Mouse (Mus musculus): ENCODE data around the gene Sppl2c. TPM values are rescaled to one million over a fixed set of nuclear protein-coding genes. Genes with fewer than 3 reads are reported as not detected.

Sppl2c gene
- polyA plus RNA-seq, 1 experiment from 2014 or later: not detected

DNA sequence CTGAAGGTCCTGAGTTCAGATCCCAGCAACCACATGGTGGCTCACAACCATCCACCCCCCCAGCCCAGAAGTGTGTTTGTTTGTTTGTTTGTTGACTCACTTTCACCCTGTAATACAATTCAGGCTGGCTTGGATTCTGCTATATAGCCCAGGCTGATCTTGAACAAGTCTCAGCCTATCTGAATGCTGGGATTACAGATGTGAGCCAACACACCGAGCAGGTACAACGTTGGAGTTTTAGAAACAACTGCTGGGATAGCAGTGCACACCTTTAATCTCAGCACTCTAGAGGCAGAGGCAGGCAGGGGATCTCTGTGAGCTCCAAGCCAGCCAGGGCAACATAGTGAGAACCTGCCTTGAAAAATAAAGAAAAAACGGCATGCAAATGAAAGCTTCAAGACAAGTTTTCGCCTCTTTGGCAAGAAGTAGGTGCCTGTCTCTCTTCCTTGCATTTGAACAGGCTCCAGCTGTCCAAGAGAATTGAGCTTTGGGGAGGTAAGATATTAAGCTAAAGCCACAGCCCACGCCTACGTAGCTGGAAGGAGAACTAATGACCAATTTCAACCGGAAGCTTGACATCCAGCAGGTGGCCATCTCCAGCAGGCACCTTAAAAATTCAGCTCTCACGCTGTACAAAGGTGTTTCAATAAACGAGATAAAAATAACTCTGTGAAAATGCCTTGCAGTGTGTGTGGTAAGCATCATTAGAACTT, 44.1 kb downstream of the Sppl2c start:
- Histone ChIP-seq H3K36me3 (ENCODE audit: control insufficient read depth, insufficient read depth, low read length) (no peaks in the 10 kb centered on the region), H3K9me3 (ENCODE audit: control insufficient read depth, low read length) (no peaks in the 10 kb centered on the region), H3K9ac (ENCODE audit: low read length) (no peak overlapping the region), H3K27me3 (ENCODE audit: control insufficient read depth, insufficient read depth, low read length) (peaks cover 37% of the 10 kb centered on the region), H3K4me2 (ENCODE audit: low read depth, severe bottlenecking) (peak overlapping the region; percentile 78), H3K4me1 (ENCODE audit: control insufficient read depth, insufficient read depth, low read length) (peaks cover 8% of the 10 kb centered on the region), H3K4me3 (ENCODE audit: low read depth, low read length) (no peak overlapping the region), H3K27ac (replicated peaks; ENCODE audit: low read depth, low read length) (no peak overlapping the region)
- ATAC-seq (ENCODE audit: insufficient number of reproducible peaks, low FRiP score, low TSS enrichment, low read depth) (no peak), DNase-seq (ENCODE audit: low spot score) (peak; percentile 39)
- 12% methylated on average over 9 of the region's 9 CpGs for WGBS

DNA sequence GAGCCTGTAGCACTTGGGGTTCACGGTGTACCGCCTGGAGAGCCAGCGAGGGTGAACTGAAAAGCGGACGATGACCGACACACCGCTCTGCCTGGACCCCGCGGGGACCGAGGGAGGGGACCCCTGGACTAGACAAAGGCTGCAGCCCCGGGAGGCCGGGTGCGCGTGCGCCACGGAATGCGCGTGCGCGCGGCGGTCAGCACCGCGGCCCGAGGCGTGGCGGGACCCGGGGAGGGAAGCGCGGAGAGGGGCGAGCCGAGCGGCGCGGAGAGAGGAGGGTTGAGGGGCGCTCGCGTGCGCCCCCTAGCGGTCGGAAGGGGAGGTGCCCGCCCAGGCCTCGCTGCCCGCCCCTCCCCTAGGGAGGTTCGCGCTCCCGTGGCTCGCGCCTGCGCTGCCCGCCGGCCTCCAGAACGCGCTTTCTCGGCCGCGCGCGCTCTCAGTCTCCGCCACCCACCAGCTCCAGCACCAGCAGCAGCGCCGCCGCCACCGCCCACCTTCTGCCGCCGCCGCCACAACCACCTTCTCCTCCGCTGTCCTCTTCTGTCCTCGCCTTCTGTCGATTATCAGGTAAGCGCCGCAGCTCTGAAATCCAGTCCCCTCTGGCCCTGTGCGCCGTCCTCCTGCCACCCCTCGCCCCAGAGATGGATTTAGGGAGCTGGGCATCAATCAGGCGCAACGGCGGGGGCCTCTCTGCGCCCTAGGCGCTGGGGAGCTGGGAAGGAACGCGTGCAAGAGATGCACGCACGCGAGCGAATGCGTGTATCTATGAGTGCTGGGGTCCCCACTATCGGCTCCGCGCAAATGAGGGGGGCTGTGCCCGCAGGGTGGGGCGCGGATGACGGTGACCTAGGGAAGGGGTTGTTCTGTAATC, 45.1 kb downstream of the Sppl2c start, which contains the start of gene Mapt:
Mapt (plus strand) TSS at position 350 of the 871 bp plus-strand sequence.
- DNase-seq (ENCODE audit: low spot score) (peak; percentile 91), ATAC-seq (ENCODE audit: insufficient number of reproducible peaks, low FRiP score, low TSS enrichment, low read depth) (peak; percentile 91)
- Histone ChIP-seq H3K4me2 (ENCODE audit: low read depth, severe bottlenecking) (peak within 1 kb of the TSS; percentile 78), H3K9me3 (ENCODE audit: control insufficient read depth, low read length) (no peaks in the 10 kb centered on the region), H3K36me3 (ENCODE audit: control insufficient read depth, insufficient read depth, low read length) (no peaks in the 10 kb centered on the region), H3K9ac (ENCODE audit: low read length) (peak within 1 kb of the TSS; percentile 63), H3K27ac (replicated peaks; ENCODE audit: low read depth, low read length) (no peak within 1 kb of the TSS; the same call in 1 of the 2 replicates), H3K27me3 (ENCODE audit: control insufficient read depth, insufficient read depth, low read length) (peaks cover 39% of the 10 kb centered on the region), H3K4me1 (ENCODE audit: control insufficient read depth, insufficient read depth, low read length) (peaks cover 8% of the 10 kb centered on the region), H3K4me3 (ENCODE audit: low read depth, low read length) (peak within 1 kb of the TSS; percentile 45)
- under 1% methylated on average over 70 of the region's 94 CpGs for WGBS

DNA sequence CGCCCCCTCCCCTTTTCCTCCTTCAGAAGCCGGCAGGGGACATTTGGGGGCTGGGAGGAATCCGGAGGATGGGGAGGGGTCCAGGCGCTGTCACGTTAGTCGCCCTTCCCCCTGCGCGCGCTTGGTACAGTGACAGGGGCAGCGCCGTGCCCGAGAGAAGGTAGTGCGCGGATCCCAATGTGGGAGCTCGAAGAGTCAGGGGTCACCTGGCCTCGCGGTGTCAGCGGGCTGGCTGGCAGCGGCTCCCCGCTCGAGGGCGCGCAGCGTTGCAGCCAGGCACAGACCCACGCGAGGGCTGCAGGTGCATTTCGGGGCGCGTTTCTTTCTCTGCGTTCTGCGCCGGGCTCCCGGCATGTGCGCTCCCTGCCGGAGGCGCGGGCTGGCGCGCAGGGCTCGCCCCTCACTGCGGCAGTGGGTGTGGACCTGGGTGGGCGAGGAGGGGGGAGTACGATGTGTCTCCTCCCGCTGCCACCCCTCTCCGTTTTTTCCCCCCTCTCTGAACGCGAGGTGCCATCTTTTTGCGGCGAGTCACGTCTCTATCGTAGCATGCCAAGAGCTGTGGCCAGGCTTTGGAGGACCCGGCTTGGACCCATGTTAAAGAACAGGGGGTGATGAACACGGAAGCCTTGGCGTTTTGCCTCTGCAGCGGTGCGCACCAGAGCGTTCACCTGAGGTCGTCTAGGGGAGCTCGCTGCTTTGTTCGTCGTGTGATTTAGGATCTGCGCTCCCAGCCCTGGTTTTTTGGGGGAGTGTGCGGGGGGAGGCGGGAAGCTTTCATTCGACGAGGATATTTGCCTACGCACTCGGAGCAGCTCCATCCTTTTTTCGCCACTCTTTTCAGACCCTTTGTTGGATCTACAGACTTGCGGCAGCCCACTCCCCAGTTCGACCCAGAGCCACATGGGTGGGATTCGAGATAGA, 46.3 kb downstream of the Sppl2c start:
- H3K4me2 ChIP-seq (ENCODE audit: low read depth, severe bottlenecking): peak overlapping the region; percentile 78
- H3K4me3 ChIP-seq (ENCODE audit: low read depth, low read length): peak overlapping the region; percentile 45
- no peaks in the 10 kb centered on the region for H3K36me3 ChIP-seq (ENCODE audit: control insufficient read depth, insufficient read depth, low read length)
- peaks cover 8% of the 10 kb centered on the region for H3K4me1 ChIP-seq (ENCODE audit: control insufficient read depth, insufficient read depth, low read length)
- no peak overlapping the region; the same call in 1 of the 2 replicates for H3K27ac ChIP-seq (replicated peaks; ENCODE audit: low read depth, low read length)
- no peak; the same call in 1 of the 2 replicates for ATAC-seq (ENCODE audit: insufficient number of reproducible peaks, low FRiP score, low TSS enrichment, low read depth)
- H3K9ac ChIP-seq (ENCODE audit: low read length): no peak overlapping the region
- no peaks in the 10 kb centered on the region for H3K9me3 ChIP-seq (ENCODE audit: control insufficient read depth, low read length)
- WGBS: under 1% methylated on average over 71 of the region's 72 CpGs
- DNase-seq (ENCODE audit: low spot score): peak; percentile 56
- peaks cover 39% of the 10 kb centered on the region for H3K27me3 ChIP-seq (ENCODE audit: control insufficient read depth, insufficient read depth, low read length)

DNA sequence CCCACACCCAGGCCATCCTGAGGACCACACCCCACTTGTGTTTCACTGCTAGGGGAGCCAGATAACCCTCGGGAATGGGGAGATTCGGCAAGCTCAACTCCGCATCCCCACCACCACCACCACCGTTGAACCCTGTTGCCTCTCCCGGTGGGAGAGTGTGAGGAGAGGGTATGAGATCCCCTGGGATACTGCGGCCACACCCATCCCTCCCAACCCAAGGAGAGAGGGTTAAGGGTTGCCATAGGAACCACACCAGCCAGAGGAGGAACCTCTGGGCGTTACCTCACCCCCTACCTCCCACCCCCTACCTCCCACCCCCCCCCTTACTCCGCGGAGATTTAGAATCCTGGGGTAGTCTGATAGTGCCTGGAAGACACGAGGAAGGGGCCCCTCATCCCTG, 47.0 kb downstream of the Sppl2c start:
- DNase-seq (ENCODE audit: low spot score) (no peak), ATAC-seq (ENCODE audit: insufficient number of reproducible peaks, low FRiP score, low TSS enrichment, low read depth) (no peak)
- no peak overlapping the region for H3K9ac ChIP-seq (ENCODE audit: low read length)
- 2% methylated on average over 10 of the region's 10 CpGs for WGBS
- no peak overlapping the region for H3K4me2 ChIP-seq (ENCODE audit: low read depth, severe bottlenecking)
- H3K27ac ChIP-seq (replicated peaks; ENCODE audit: low read depth, low read length): no peak overlapping the region
- no peak overlapping the region for H3K4me3 ChIP-seq (ENCODE audit: low read depth, low read length)
- no peaks in the 10 kb centered on the region for H3K36me3 ChIP-seq (ENCODE audit: control insufficient read depth, insufficient read depth, low read length)
- H3K4me1 ChIP-seq (ENCODE audit: control insufficient read depth, insufficient read depth, low read length): peaks cover 8% of the 10 kb centered on the region
- H3K9me3 ChIP-seq (ENCODE audit: control insufficient read depth, low read length): no peaks in the 10 kb centered on the region
- H3K27me3 ChIP-seq (ENCODE audit: control insufficient read depth, insufficient read depth, low read length): peaks cover 39% of the 10 kb centered on the region

DNA sequence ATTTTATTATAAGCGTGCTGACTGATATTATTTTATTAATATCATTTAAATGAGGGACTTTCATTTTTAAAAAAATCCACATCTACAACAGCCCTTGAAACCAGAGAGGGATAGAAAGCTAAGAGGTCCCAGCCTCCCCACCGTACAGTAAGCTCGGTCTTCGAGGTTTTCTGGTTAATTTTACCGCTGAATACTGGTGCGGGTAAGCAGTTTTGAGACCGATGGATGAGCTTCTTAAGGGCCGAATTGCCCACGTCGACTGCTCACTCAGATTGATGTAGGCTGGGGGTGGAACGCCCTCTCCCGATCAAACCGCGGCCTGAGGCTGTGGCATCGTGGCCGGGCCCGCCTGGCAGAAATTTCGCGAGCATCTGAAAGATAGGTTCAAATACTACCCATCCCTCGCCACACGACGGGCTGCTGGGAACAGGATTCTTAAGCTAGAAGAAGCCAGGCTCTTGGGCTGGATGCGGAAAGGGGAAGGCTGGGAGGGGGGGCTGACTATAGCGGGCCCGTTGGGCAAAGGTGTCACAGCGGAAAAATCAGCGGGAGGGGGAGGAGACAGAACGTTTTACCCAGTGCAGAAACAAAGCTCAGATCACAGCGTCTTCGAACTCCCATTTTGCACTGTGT, 47.6 kb downstream of the Sppl2c start:
- Histone ChIP-seq H3K4me2 (ENCODE audit: low read depth, severe bottlenecking) (no peak overlapping the region), H3K9me3 (ENCODE audit: control insufficient read depth, low read length) (no peaks in the 10 kb centered on the region), H3K27ac (replicated peaks; ENCODE audit: low read depth, low read length) (no peak overlapping the region), H3K4me1 (ENCODE audit: control insufficient read depth, insufficient read depth, low read length) (peaks cover 8% of the 10 kb centered on the region), H3K27me3 (ENCODE audit: control insufficient read depth, insufficient read depth, low read length) (peaks cover 39% of the 10 kb centered on the region), H3K36me3 (ENCODE audit: control insufficient read depth, insufficient read depth, low read length) (no peaks in the 10 kb centered on the region), H3K4me3 (ENCODE audit: low read depth, low read length) (no peak overlapping the region), H3K9ac (ENCODE audit: low read length) (no peak overlapping the region)
- DNase-seq (ENCODE audit: low spot score) (peak; percentile 32), ATAC-seq (ENCODE audit: insufficient number of reproducible peaks, low FRiP score, low TSS enrichment, low read depth) (no peak)
- 3% methylated on average over 30 of the region's 30 CpGs for WGBS

DNA sequence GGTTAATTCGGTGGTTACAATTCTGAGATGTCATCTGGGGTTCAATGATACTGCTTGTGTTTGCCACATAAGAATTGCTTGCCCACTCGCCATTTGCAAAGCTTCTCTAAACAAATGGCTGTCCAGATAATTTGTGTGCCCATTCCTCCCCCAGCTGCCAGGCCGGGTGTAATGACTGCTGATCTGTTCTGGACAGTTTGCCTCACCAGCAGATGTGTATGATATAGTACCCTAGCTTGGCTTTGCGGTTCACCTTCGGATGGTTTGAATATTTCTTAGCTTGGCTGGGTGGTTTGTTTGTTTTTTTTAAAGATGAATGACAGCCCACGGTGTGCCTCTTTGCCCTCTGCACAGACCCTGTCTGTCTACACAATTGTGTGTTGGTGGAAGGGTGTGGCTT, 48.6 kb downstream of the Sppl2c start:
- Histone ChIP-seq H3K4me1 (ENCODE audit: control insufficient read depth, insufficient read depth, low read length) (peaks cover 8% of the 10 kb centered on the region), H3K27ac (replicated peaks; ENCODE audit: low read depth, low read length) (no peak overlapping the region), H3K4me3 (ENCODE audit: low read depth, low read length) (no peak overlapping the region), H3K9ac (ENCODE audit: low read length) (no peak overlapping the region), H3K36me3 (ENCODE audit: control insufficient read depth, insufficient read depth, low read length) (no peaks in the 10 kb centered on the region), H3K9me3 (ENCODE audit: control insufficient read depth, low read length) (no peaks in the 10 kb centered on the region), H3K4me2 (ENCODE audit: low read depth, severe bottlenecking) (no peak overlapping the region), H3K27me3 (ENCODE audit: control insufficient read depth, insufficient read depth, low read length) (peaks cover 39% of the 10 kb centered on the region)
- 55% methylated on average over 6 of the region's 6 CpGs for WGBS
- no peak for DNase-seq (ENCODE audit: low spot score)
- ATAC-seq (ENCODE audit: insufficient number of reproducible peaks, low FRiP score, low TSS enrichment, low read depth): no peak

DNA sequence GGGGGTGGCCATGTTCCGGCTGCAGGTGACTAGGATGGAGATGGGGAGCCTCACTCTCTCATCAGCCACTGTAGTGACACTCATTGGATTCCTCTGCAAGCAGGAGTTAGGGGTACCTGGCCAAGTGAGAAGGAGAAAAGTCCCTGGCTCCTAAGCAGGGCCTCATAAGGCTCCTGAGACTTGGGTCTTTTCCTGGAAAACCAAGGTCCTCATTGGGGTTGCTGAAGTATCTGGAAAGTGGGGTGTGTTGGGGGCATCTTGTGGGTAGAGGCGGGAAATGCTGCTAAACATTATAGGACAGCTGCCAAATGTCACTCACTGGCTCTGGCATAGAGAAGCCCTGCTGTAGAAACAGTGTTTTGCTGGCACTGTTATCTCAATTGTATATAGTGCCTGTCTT, 49.8 kb downstream of the Sppl2c start:
- DNase-seq (ENCODE audit: low spot score): no peak
- Histone ChIP-seq H3K36me3 (ENCODE audit: control insufficient read depth, insufficient read depth, low read length) (no peaks in the 10 kb centered on the region), H3K4me2 (ENCODE audit: low read depth, severe bottlenecking) (no peak overlapping the region), H3K27me3 (ENCODE audit: control insufficient read depth, insufficient read depth, low read length) (peaks cover 39% of the 10 kb centered on the region), H3K9me3 (ENCODE audit: control insufficient read depth, low read length) (no peaks in the 10 kb centered on the region), H3K4me3 (ENCODE audit: low read depth, low read length) (no peak overlapping the region), H3K9ac (ENCODE audit: low read length) (no peak overlapping the region), H3K4me1 (ENCODE audit: control insufficient read depth, insufficient read depth, low read length) (peaks cover 8% of the 10 kb centered on the region), H3K27ac (replicated peaks; ENCODE audit: low read depth, low read length) (no peak overlapping the region)
- ATAC-seq (ENCODE audit: insufficient number of reproducible peaks, low FRiP score, low TSS enrichment, low read depth): no peak
- WGBS: 73% methylated on average over 2 of the region's 2 CpGs

Measured in limb, embryonic 11.5 days (tissue).